20 mouse cellular contexts compared by ENCODE assay signal in the genomic region with DNA sequence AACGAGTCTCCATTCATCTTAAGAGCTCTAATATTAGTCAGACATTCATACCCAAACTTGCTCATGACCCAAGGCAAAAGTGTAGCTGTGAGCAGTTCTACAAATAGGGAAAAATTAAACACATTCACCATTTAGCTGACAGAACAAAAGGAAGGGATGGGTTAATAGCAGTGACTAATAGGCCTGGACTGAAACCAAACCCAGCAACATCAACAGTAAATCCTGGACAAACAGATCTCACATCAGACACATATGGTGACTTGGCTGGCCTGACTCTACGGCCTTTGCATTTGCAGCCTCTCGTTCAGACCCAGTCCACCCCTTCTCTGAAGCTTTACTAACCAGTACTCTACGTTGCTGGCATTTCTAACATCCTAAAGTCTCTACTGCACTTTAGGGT. TPM values are rescaled to one million over a fixed set of nuclear protein-coding genes. Genes with fewer than 3 reads are reported as not detected.
DNase-seq lines count a peak whose midpoint lies in the region; TF ChIP-seq lines count a peak whose summit lies in the region.
"Had no signal": no experiment of that assay in that cellular context is flagged by ENCODE, and none has a peak within 500 bp of the region (broad histone marks: within the 10 kb centered on the region; RNA-seq: fewer than 3 reads in every experiment).

No protein-coding gene starts in this region.

- no peaks in the 10 kb centered on the region for H3K79me3 ChIP-seq in C2C12 (ENCODE audit: low read depth)

- H3K4me3 ChIP-seq in C2C12 (ENCODE audit: insufficient read depth, poor library complexity, severe bottlenecking): no peak overlapping the region
- H3K4me3 ChIP-seq: embryonic facial prominence, embryonic 10.5 days; forebrain, embryonic 13.5 days; heart, embryonic 10.5 days; hindbrain, embryonic 12.5 days; intestine, embryonic 15.5 days had no signal

- peak; percentile 27 to 51 for DNase-seq in cerebellum, postnatal 25 days
- DNase-seq in cerebellum, adult 9-11 months: no peak
- peak; percentile 58 for DNase-seq in 3134 (ENCODE audit: extremely low read depth, insufficient read length, low spot score)
- DNase-seq in brain, adult 2 months (ENCODE audit: low read depth, low spot score): peak; percentile 25
- DNase-seq in layer of hippocampus, postnatal 10 days (ENCODE audit: low spot score in 2 of 2): no peak
- DNase-seq in embryo, embryonic 11 days: no peak
- DNase-seq: adrenal gland, adult 8-10 months; adrenal gland, postnatal 36 days; cerebellum, adult 18-20 months; cerebellum, postnatal 36 days; heart, adult 18-20 months; heart, postnatal 10 days; heart, postnatal 4 days; kidney, adult 18-20 months had no signal

- H3K36me3 ChIP-seq in C2C12 (ENCODE audit: control insufficient read depth, insufficient read depth): no peaks in the 10 kb centered on the region
- H3K36me3 ChIP-seq: embryonic facial prominence, embryonic 10.5 days; heart, embryonic 10.5 days; hindbrain, embryonic 12.5 days; intestine, embryonic 15.5 days had no signal

- H3K27me3 ChIP-seq in C2C12 (ENCODE audit: control insufficient read depth, insufficient read depth, insufficient read length): no peaks in the 10 kb centered on the region
- H3K27me3 ChIP-seq: forebrain, embryonic 13.5 days; hindbrain, embryonic 12.5 days; intestine, embryonic 15.5 days had no signal

- H3ac ChIP-seq in C2C12 (ENCODE audit: control insufficient read depth, insufficient read length, low read depth): no peak overlapping the region

- no peak for TF ChIP-seq CTCF in C2C12 (IDR thresholded peaks at IDR 0.05; ENCODE audit: control insufficient read depth, insufficient read depth, insufficient read length)

- H3K79me2 ChIP-seq in C2C12 (ENCODE audit: control insufficient read depth, insufficient read depth): no peaks in the 10 kb centered on the region

TF ChIP-seq in C2C12, 6 proteins besides CTCF, POLR2A, EP300 and RAD21:
- no peak for TF ChIP-seq MAX (IDR thresholded peaks at IDR 0.05)
- peak; percentile 10 for TF ChIP-seq FOSL1 (IDR thresholded peaks at IDR 0.05; ENCODE audit: insufficient read depth, low read length, poor library complexity, severe bottlenecking)
- TF ChIP-seq CEBPB (IDR thresholded peaks at IDR 0.05; ENCODE audit: low read depth): no peak
- no peak for TF ChIP-seq MYOD1 (IDR thresholded peaks at IDR 0.05; ENCODE audit: control insufficient read depth, insufficient read length, low read depth)

RNA-seq across cellular contexts. Expression of gene Ppp3ca, which starts 19.0 kb away (rescaled TPM):
- 9.7 TPM for polyA plus RNA-seq in C2C12 (2012; fragmentation: generic; extraction: Trizol)
- total RNA-seq in layer of hippocampus, postnatal 10 days (2021): 100 to 1,000 TPM; 787 to 796 TPM

Comparison
In these comparisons a context has a peak if more than half of its experiments do, and no peak if none do; other contexts are left out.
1. DNase-seq: peak in cerebellum, postnatal 25 days (2 of 2), 3134 (single experiment) and brain, adult 2 months (single experiment); none in cerebellum, adult 9-11 months (single experiment), layer of hippocampus, postnatal 10 days (0 of 2) and embryo, embryonic 11 days (single experiment).